Mouse (Mus musculus): ENCODE data around the gene Exoc4.

DNA sequence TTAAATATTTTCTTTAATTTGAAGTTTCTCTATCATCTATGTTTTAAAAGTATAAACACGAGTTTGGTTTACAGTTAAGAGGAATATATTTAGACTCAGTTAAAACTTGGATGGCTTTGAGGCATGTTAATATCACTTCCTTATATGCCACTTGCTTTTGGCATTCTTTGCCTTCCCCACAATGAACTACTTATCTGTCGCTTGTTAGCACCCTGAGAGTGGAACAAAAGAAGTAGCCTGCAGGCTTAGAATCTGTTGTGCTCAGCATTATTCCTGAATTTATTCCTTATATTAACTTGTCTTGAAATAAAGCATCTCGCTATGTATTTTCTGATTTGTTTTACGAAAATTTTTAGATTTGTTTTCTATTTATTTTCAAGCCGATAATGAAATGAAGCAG is 664.2 kb downstream of the Exoc4 start:
- TF ChIP-seq POLR2A (IDR thresholded peaks at IDR 0.05; ENCODE audit: low read depth, low read length) (no peak), CTCF (IDR thresholded peaks at IDR 0.05; ENCODE audit: extremely low read depth, insufficient read length, insufficient replicate concordance, low read depth, low read length) (no peak)

Data from small intestine, adult 2 months (tissue).